Mouse (Mus musculus) hindbrain, embryonic 11.5 days (tissue): ENCODE measurements around the gene Chia1. TPM values are rescaled to one million over a fixed set of nuclear protein-coding genes. Genes with fewer than 3 reads are reported as not detected.
"Not testable (repeated sequence)": the region's sequence is repeated elsewhere in the genome, so short reads cannot be mapped to it uniquely, and the experiment has no call there.

ENCODE experiments used
- ATAC-seq: fragments of 200-750 bp; cut with Nextera tagmentation; 2 replicates; pipeline ENCODE4 v1.8.0; 2017; ENCODE audit warnings: mild to moderate bottlenecking, moderate TSS enrichment, moderate library complexity; ENCODE audit not compliant: low FRiP score
- DNase-seq: peaks from one replicate; pipeline ENCODE4 v3.0.0-alpha.2; 2015; ENCODE audit warnings: low spot score
- H3K27ac ChIP-seq: fragments of 300-500 bp; sonication (generic); 2 replicates; pipeline ENCODE4 v1.5.1; 2014; ENCODE audit warnings: mild to moderate bottlenecking, low read depth, low read length
- H3K27me3 ChIP-seq: fragments of 300-500 bp; sonication (generic); 2 replicates; pipeline ENCODE4 v1.6.1; 2014; ENCODE audit warnings: mild to moderate bottlenecking, low read length, moderate library complexity, mixed read lengths; ENCODE audit not compliant: control insufficient read depth, insufficient read depth
- H3K36me3 ChIP-seq: fragments of 300-500 bp; sonication (generic); 2 replicates; pipeline ENCODE4 v1.6.1; 2014; ENCODE audit warnings: mild to moderate bottlenecking, low read length, moderate library complexity, mixed read lengths; ENCODE audit not compliant: control insufficient read depth, insufficient read depth
- H3K4me1 ChIP-seq: fragments of 300-500 bp; sonication (generic); replicated peaks from 2 replicates; pipeline ENCODE4 v1.6.1; 2014; ENCODE audit warnings: low read length, mixed read lengths; ENCODE audit not compliant: control insufficient read depth, insufficient read depth
- H3K4me2 ChIP-seq: fragments of 300-500 bp; sonication (generic); replicated peaks from 2 replicates; pipeline ENCODE4 v1.6.1; 2014; ENCODE audit warnings: mild to moderate bottlenecking, low read depth, low read length
- H3K4me3 ChIP-seq: fragments of 300-500 bp; sonication (generic); 2 replicates; pipeline ENCODE4 v1.5.1; 2014; ENCODE audit warnings: low read depth, low read length
- H3K9ac ChIP-seq: fragments of 300-500 bp; sonication (generic); 2 replicates; pipeline ENCODE4 v1.6.1; 2014; ENCODE audit warnings: low read depth, low read length
- H3K9me3 ChIP-seq: fragments of 300-500 bp; sonication (generic); 2 replicates; pipeline ENCODE4 v1.6.1; 2016; ENCODE audit warnings: low read length; ENCODE audit not compliant: control insufficient read depth
- WGBS: fragments of 180-500 bp; shearing (Covaris S2); extraction: QIAGEN DNeasy Blood & Tissue Kit; methylation state at CpG from one replicate; pipeline ENCODE4 v1.1.7; 2014; 5-methylcytosine and 5-hydroxymethylcytosine counted together
- polyA plus RNA-seq: library from polyadenylated mRNA; unstranded; fragments of >200 nt; fragmentation: Nextera tagmentation; extraction: Ambion mirVana; gene quantifications from 2 replicates; pipeline ENCODE4 v1.2.1, GENCODE M21; 2014

The Chia1 gene
- polyA plus RNA-seq, result 0.11 and 0.88 TPM in 2 replicates

GRCm38 (mm10) chr3:106112929-106113328 is at the start of gene Chia1:
TSS of gene Chia1 (plus strand) at chr3:106113229.
- Histone ChIP-seq H3K27me3 (no peaks in the 10 kb centered on the region), H3K36me3 (no peaks in the 10 kb centered on the region), H3K4me2 (no peak within 1 kb of the TSS), H3K4me3 (no peak within 1 kb of the TSS), H3K9me3 (no peaks in the 10 kb centered on the region), H3K27ac (no peak within 1 kb of the TSS), H3K4me1 (no peaks in the 10 kb centered on the region), H3K9ac (no peak within 1 kb of the TSS)
- DNase-seq (no peak), ATAC-seq (no peak)
- 80% methylated on average over 3 of the region's 3 CpGs for WGBS

DNA sequence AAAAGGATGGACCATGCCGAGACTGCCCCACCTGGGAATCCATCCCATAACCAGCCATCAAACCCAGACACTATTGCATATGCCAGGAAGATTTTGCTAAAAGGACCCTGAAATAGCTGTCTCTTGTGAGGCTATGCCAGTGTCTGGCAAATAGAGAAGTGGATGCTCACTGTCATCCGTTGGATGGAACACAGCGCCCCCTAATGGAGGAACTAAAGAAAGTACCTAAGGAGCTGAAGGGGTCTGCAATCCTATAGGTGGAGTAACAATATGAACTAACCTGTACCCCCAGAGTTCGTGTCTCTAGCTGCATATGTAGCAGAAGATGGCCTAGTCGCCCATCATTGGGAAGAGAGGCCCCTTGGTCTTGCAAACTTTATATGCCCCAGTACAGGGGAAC is 45.3 kb upstream of the Chia1 start:
- H3K4me2 ChIP-seq, H3K4me1 ChIP-seq, ATAC-seq, DNase-seq, H3K36me3 ChIP-seq, H3K9me3 ChIP-seq, H3K4me3 ChIP-seq, H3K9ac ChIP-seq, H3K27ac ChIP-seq, H3K27me3 ChIP-seq: not testable (repeated sequence)
- WGBS, result 46% methylated on average over 5 of the region's 5 CpGs

DNA sequence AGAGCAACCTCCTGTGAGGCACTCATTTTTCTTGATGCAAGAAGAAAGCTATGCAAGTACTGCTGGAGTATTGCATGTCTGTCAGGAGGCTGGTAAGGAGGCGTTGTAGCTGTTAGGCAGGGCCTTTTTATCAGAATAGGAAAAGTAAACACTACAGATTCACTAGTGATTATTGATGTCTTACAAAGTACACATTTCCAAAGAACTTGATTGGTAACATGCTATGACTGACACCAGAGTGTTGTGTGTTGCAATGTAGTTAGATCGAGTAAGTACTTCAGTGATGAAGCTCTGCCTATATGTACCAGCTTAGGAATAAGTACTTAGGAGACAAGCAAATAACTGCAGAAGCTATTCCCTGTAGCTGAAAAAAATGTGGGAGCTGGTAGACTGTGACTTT is 42.0 kb upstream of the Chia1 start:
- 84% methylated on average over 2 of the region's 2 CpGs for whole genome bisulfite sequencing
- no peaks in the 10 kb centered on the region for H3K4me1 ChIP-seq
- ATAC-seq, result no peak

GRCm38 (mm10) chr3:106074824-106075223 is 38.2 kb upstream of the Chia1 start:
- H3K9ac ChIP-seq, result no peak overlapping the region
- no peaks in the 10 kb centered on the region for H3K36me3 ChIP-seq
- no peak overlapping the region for H3K4me2 ChIP-seq
- no peak for DNase-seq
- H3K27me3 ChIP-seq, result no peaks in the 10 kb centered on the region
- no peaks in the 10 kb centered on the region for H3K4me1 ChIP-seq
- H3K27ac ChIP-seq, result no peak overlapping the region
- WGBS, result 83% methylated on average over 1 of the region's 1 CpGs
- no peak for ATAC-seq
- no peaks in the 10 kb centered on the region for H3K9me3 ChIP-seq
- H3K4me3 ChIP-seq, result no peak overlapping the region

More for the DNA sequence above, 42.0 kb upstream of the Chia1 start:
- H3K27me3 ChIP-seq, result no peaks in the 10 kb centered on the region
- no peak overlapping the region for H3K4me3 ChIP-seq
- no peak overlapping the region for H3K9ac ChIP-seq
- no peak overlapping the region for H3K4me2 ChIP-seq
- no peaks in the 10 kb centered on the region for H3K36me3 ChIP-seq
- no peak overlapping the region for H3K27ac ChIP-seq
- H3K9me3 ChIP-seq, result no peaks in the 10 kb centered on the region
- DNase-seq, result no peak

DNA sequence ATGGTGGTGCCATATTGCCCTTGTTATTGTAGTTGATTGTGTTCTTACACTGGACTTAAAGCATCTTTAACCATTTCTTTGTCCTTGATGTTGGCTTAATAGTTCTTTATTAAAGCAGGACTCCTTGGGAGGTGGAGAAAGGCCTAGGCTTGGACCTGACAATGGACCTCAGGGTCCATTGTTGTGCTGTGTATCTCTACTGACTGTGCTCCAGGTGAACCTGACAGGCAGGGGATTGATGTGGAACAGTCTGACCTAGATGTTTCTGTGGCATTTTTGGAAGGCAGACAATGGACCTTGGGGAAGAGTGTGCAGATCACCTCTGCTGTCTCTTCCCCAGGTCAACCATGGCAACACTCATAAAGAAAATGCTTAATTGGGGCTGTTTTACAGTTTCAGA is 14.0 kb downstream of the Chia1 start:
- Histone ChIP-seq H3K9ac (no peak overlapping the region), H3K27ac (no peak overlapping the region), H3K4me1 (no peaks in the 10 kb centered on the region), H3K36me3 (no peaks in the 10 kb centered on the region), H3K4me2 (no peak overlapping the region), H3K9me3 (peaks cover 4% of the 10 kb centered on the region; the same call in 1 of the 2 replicates), H3K4me3 (no peak overlapping the region), H3K27me3 (no peaks in the 10 kb centered on the region)
- no peak for ATAC-seq
- DNase-seq, result no peak

DNA sequence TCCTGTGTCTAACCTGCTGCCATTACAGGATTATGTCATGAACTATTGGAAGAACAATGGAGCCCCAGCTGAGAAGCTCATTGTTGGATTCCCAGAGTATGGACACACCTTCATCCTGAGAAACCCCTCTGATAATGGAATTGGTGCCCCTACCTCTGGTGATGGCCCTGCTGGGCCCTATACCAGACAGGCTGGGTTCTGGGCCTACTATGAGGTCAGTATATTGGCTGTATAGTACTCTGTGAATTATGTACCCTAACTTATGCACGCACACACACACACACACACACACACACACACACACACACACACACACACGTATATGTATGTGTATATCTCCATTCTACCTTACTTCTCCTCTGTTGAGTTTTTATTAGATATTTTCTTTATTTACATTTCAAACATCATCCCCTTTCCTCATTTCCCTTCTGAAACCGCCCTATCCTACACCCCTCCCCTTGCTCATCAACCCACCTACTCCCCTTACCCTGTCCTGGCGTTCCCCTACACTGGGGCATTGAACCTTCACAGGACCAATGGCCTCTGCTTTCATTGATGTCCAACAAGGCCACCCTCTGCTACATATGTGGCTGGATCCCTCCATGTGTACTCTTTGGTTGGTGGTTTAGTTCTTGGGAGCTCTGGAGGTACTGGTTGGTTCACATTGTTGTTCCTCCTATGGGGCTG is 15.9 kb downstream of the Chia1 start:
- WGBS, result 80% methylated on average over 4 of the region's 4 CpGs
- Histone ChIP-seq H3K27ac (no peak overlapping the region), H3K36me3 (no peaks in the 10 kb centered on the region), H3K27me3 (no peaks in the 10 kb centered on the region), H3K4me2 (no peak overlapping the region), H3K4me1 (no peaks in the 10 kb centered on the region), H3K9ac (no peak overlapping the region), H3K9me3 (peaks cover 4% of the 10 kb centered on the region; the same call in 1 of the 2 replicates), H3K4me3 (no peak overlapping the region)
- no peak for DNase-seq
- ATAC-seq, result peak; percentile 38; the same call in 1 of the 2 replicates

GRCm38 (mm10) chr3:106131690-106132089 is 18.7 kb downstream of the Chia1 start:
- ATAC-seq, result no peak
- Histone ChIP-seq H3K4me3 (no peak overlapping the region), H3K4me1 (no peaks in the 10 kb centered on the region), H3K9me3 (peaks cover 4% of the 10 kb centered on the region; the same call in 1 of the 2 replicates), H3K36me3 (no peaks in the 10 kb centered on the region), H3K27me3 (no peaks in the 10 kb centered on the region), H3K9ac (no peak overlapping the region), H3K27ac (no peak overlapping the region), H3K4me2 (no peak overlapping the region)
- WGBS, result 81% methylated on average over 5 of the region's 5 CpGs
- DNase-seq, result no peak

DNA sequence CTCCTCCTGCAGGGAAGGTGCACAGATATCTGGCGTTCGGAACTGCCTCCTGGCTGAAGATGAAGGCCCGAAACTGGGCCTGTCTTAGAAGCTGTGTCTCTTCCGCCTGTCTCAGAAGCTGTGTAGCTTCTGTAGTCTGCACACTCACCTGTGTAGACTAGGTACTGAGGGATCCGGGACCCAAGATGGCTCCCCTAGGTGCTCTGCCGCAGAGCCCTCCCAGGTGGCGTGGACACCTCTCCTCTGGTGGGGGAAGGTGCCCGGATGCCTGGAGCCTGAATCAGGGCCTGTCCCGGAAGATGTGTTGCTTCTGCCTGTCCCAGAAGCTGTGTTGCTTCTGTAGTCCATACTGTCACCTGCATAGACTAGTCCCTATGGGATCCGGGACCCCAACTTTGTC is 31.1 kb downstream of the Chia1 start:
- ATAC-seq (peak; percentile 45), DNase-seq (no peak)
- Histone ChIP-seq H3K36me3 (no peaks in the 10 kb centered on the region), H3K4me1 (no peaks in the 10 kb centered on the region), H3K9ac (no peak overlapping the region), H3K27ac (no peak overlapping the region), H3K9me3 (no peaks in the 10 kb centered on the region), H3K4me2 (no peak overlapping the region), H3K4me3 (no peak overlapping the region), H3K27me3 (no peaks in the 10 kb centered on the region)
- 92% methylated on average over 10 of the region's 10 CpGs for WGBS

GRCm38 (mm10) chr3:106154413-106154812 is 41.4 kb downstream of the Chia1 start:
- Histone ChIP-seq H3K4me3 (no peak overlapping the region), H3K4me1 (no peaks in the 10 kb centered on the region), H3K27me3 (no peaks in the 10 kb centered on the region), H3K4me2 (no peak overlapping the region), H3K9me3 (no peaks in the 10 kb centered on the region), H3K36me3 (no peaks in the 10 kb centered on the region), H3K27ac (no peak overlapping the region), H3K9ac (no peak overlapping the region)
- DNase-seq (no peak), ATAC-seq (no peak)
- 87% methylated on average over 2 of the region's 2 CpGs for WGBS
